Mouse (Mus musculus): ENCODE data around the gene Fbxw7.

DNA sequence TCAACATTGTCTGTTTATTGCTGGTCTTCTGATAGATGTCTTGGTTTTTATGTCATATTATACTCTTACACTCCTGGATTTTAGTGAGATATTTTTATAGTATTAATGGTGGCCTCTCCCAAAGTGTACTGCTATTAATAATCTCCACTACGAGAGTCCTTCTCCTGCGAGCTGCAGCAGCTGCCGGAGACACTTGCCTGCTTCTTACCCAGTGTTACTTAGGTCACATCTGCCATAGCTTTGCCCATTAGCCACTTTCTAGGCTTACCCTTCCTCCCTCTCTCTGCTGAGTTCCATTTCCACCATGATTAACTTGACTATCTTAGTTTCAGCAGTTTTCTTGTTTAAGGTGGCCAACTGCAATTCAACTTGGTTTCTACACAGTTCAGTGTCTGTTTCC is 115.6 kb downstream of the Fbxw7 start:
- TF ChIP-seq CTCF (IDR thresholded peaks at IDR 0.05; ENCODE audit: extremely low read depth, insufficient read depth, insufficient read length, insufficient replicate concordance) (no peak), POLR2A (IDR thresholded peaks at IDR 0.05; ENCODE audit: low read depth, low read length) (no peak)

All from spleen, adult 2 months (tissue).